Mouse (Mus musculus) spleen, postnatal 0 days (tissue): ENCODE measurements around the gene Fate1. TPM values are rescaled to one million over a fixed set of nuclear protein-coding genes. Genes with fewer than 3 reads are reported as not detected.

Experiments used
- polyA plus RNA-seq: library from polyadenylated mRNA; unstranded; fragments of >200 nt; fragmentation: Nextera tagmentation; extraction: Ambion mirVana; gene quantifications from 2 replicates; pipeline ENCODE4 v1.2.1, GENCODE M21; 2015

Gene Fate1
- 0.17 TPM in 1 of 2 replicates, not detected in the other for polyA plus RNA-seq

DNA sequence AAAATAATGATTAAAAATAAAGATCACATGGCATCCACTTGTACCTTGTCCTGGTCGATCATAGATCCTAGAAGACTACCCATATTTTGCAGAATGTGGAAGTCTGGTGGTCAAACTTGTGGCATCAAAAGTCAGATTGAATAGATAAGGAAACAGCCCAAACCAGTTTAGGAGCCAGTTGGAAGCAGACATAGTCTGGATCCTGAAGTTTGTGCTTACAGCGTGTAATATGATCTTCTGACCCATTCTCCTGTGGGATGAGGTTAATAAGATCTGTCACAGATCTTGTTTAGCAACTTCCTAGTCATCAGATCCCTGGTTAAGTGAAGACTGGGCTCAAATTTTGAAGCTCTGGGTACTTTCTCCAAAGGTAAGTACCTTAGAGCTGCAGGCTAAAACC is at the start of gene Fate1:
TSS of gene Fate1 (plus strand) at position 301 of the 400 bp plus-strand sequence.

GRCm38 (mm10) chrX:71962073-71963051 is 10.4 kb upstream of the Fate1 start, which contains the start of gene Prrg3:
Gene Prrg3, plus strand, starts transcription at chrX:71962624.

GRCm38 (mm10) chrX:71991549-71991948 is 18.8 kb downstream of the Fate1 start, which contains the start of gene Cnga2:
Gene Cnga2, plus strand, starts transcription at chrX:71991849.

Other genes starting within 250 kb of the Fate1 start
- 37.7 and 39.2 TPM in 2 replicates for gene Vma21, start 157.1 kb upstream of the Fate1 start, polyA plus RNA-seq
- gene Gm1141, start 52.0 kb upstream of the Fate1 start, polyA plus RNA-seq: not detected in 2 replicates
- 2.1 and 3.1 TPM in 2 replicates for gene Prrg3, start 10.4 kb upstream of the Fate1 start, polyA plus RNA-seq
- gene Cnga2, start 18.9 kb downstream of the Fate1 start, polyA plus RNA-seq: 0.04 and 0.13 TPM in 2 replicates
- not detected in 2 replicates for gene Magea4, start 249.0 kb downstream of the Fate1 start, polyA plus RNA-seq